Mouse (Mus musculus) cerebellum, adult 2 months (tissue): ENCODE results near the gene Gm21974.
"Not testable (repeated sequence)": the region's sequence is repeated elsewhere in the genome, so short reads cannot be mapped to it uniquely, and the experiment has no call there.

Source experiments
- CTCF ChIP-seq: fragments of 200-500 bp; IDR thresholded peaks from 2 replicates; pipeline ENCODE4 v1.5.1; 2011; ENCODE audit warnings: low read depth, mild to moderate bottlenecking, control low read depth, low read length, moderate library complexity, borderline replicate concordance; ENCODE audit not compliant: insufficient read depth
- POLR2A ChIP-seq: fragments of 200-500 bp; IDR thresholded peaks from 2 replicates; pipeline ENCODE4 v1.6.1; 2011; ENCODE audit warnings: low read length, control low read depth, borderline replicate concordance; ENCODE audit not compliant: insufficient read depth

DNA sequence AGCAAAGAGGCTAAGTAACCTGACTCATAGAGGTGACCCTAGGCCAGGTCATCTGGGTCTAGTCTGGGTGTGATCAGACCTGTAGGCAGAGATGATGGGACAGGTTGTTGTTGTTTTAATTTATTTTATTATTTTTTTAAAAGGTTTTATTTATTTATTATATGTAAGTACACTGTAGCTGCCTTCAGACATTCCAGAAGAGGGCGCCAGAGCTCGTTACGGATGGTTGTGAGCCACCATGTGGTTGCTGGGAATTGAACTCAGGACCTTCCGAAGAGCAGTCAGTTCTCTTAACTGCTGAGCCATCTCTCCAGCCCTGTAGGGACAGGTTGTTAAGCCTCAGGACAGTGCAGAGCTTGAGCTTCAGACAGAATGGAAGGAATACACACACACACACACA is 57.4 kb downstream of the Gm21974 start:
- TF ChIP-seq CTCF: 0 out of 2 replicates have a peak, but pooled peaks have one; percentile 17
- TF ChIP-seq POLR2A: not testable (repeated sequence)
